In genomic region chr12:15986351-15986750, GRCm38 (mm10) we compare ENCODE assay signal across 12 mouse cellular contexts.
"Had no signal": no experiment of that assay in that cellular context is flagged by ENCODE, and none has a peak within 500 bp of the region (broad histone marks: within the 10 kb centered on the region; RNA-seq: fewer than 3 reads in every experiment).

No protein-coding gene starts in this region.

- H3K27ac ChIP-seq: kidney, postnatal 0 days; layer of hippocampus, adult 2 months; liver, embryonic 13.5 days; midbrain, embryonic 13.5 days had no signal

- H3K9ac ChIP-seq: liver, embryonic 13.5 days; midbrain, embryonic 13.5 days had no signal

- H3K9me3 ChIP-seq: liver, embryonic 13.5 days; midbrain, embryonic 13.5 days had no signal

- H3K4me1 ChIP-seq: liver, embryonic 13.5 days had no signal

- H3K27me3 ChIP-seq: liver, embryonic 13.5 days; midbrain, embryonic 13.5 days had no signal

- H3K4me2 ChIP-seq: liver, embryonic 13.5 days; midbrain, embryonic 13.5 days had no signal

- H3K36me3 ChIP-seq: liver, embryonic 13.5 days; midbrain, embryonic 13.5 days had no signal

- ATAC-seq: midbrain, embryonic 13.5 days had no signal

- H3K4me3 ChIP-seq: layer of hippocampus, adult 2 months; liver, embryonic 13.5 days; midbrain, embryonic 13.5 days had no signal

- DNase-seq: kidney, postnatal 25 days; layer of hippocampus, adult 9-11 months; liver, embryonic 13.5 days; lung, adult 2 months; lung, postnatal 14 days; lung, postnatal 4 days; retina, postnatal 1 day; thymus, adult 18-20 months; thymus, postnatal 36 days had no signal
